Comparison of ENCODE assay signal across 12 mouse cellular contexts in genomic region chr14:72116842-72117241, GRCm38 (mm10).
A peak's percentile ranks its signal among the peaks of the same experiment; 100 is the strongest.
DNase-seq lines count a peak whose midpoint lies in the region; ATAC-seq lines count a peak whose summit lies in the region.
"Had no signal": no experiment of that assay in that cellular context is flagged by ENCODE, and none has a peak within 500 bp of the region (broad histone marks: within the 10 kb centered on the region; RNA-seq: fewer than 3 reads in every experiment).

No protein-coding gene starts in this region.

- no peaks in the 10 kb centered on the region for H3K4me1 ChIP-seq in hindbrain, embryonic 15.5 days (replicated peaks)
- no peaks in the 10 kb centered on the region; the same call in 1 of the 2 replicates for H3K4me1 ChIP-seq in hindbrain, embryonic 10.5 days (replicated peaks)
- H3K4me1 ChIP-seq: limb, embryonic 13.5 days had no signal

- DNase-seq in hindbrain, embryonic 10.5 days (ENCODE audit: low spot score), result no peak
- peak; percentile 90 for DNase-seq in Muller cell, postnatal 12 days (ENCODE audit: inconsistent ontology term)
- peak; percentile 49 for DNase-seq in cerebellum, adult 11-12 months
- DNase-seq in heart, postnatal 36 days, result peak; percentile 4 to 5
- no peak for DNase-seq in testis, postnatal 10 days (ENCODE audit: low spot score)
- DNase-seq in embryo, embryonic 10 days (ENCODE audit: low spot score), result no peak
- DNase-seq: adrenal gland, adult 2 months; gastrocnemius, postnatal 14 days had no signal

- H3K4me3 ChIP-seq in hindbrain, embryonic 15.5 days, result no peak overlapping the region
- H3K4me3 ChIP-seq in hindbrain, embryonic 10.5 days, result no peak overlapping the region
- H3K4me3 ChIP-seq: limb, embryonic 13.5 days had no signal

- no peaks in the 10 kb centered on the region for H3K27me3 ChIP-seq in hindbrain, embryonic 15.5 days
- H3K27me3 ChIP-seq in hindbrain, embryonic 10.5 days (ENCODE audit: insufficient read depth, poor library complexity, severe bottlenecking), result no peaks in the 10 kb centered on the region
- H3K27me3 ChIP-seq: limb, embryonic 13.5 days had no signal

- H3K4me2 ChIP-seq in hindbrain, embryonic 15.5 days, result no peak overlapping the region
- H3K4me2 ChIP-seq: limb, embryonic 13.5 days had no signal

- H3K36me3 ChIP-seq in hindbrain, embryonic 15.5 days, result no peaks in the 10 kb centered on the region
- no peaks in the 10 kb centered on the region for H3K36me3 ChIP-seq in hindbrain, embryonic 10.5 days
- H3K36me3 ChIP-seq: limb, embryonic 13.5 days had no signal

- 59% methylated on average over 4 of the region's 4 CpGs for WGBS in hindbrain, embryonic 15.5 days
- WGBS in hindbrain, embryonic 10.5 days, result 80% methylated on average over 4 of the region's 4 CpGs

- H3K27ac ChIP-seq in hindbrain, embryonic 15.5 days (replicated peaks), result no peak overlapping the region
- no peak overlapping the region for H3K27ac ChIP-seq in hindbrain, embryonic 10.5 days
- H3K27ac ChIP-seq: limb, embryonic 13.5 days had no signal

- ATAC-seq in hindbrain, embryonic 15.5 days (ENCODE audit: low FRiP score, low read depth), result peak; percentile 68
- ATAC-seq in CD4-positive, CD25-positive, alpha-beta regulatory T cell, adult 4 months, result no peak
- ATAC-seq: lung, postnatal 0 days had no signal

- intact Hi-C loops in heart, postnatal 36 days (cut with DNase I), result no loop called here

- no peak overlapping the region for H3K9ac ChIP-seq in hindbrain, embryonic 15.5 days
- H3K9ac ChIP-seq: limb, embryonic 13.5 days had no signal

- no peaks in the 10 kb centered on the region for H3K9me3 ChIP-seq in hindbrain, embryonic 15.5 days
- no peaks in the 10 kb centered on the region for H3K9me3 ChIP-seq in hindbrain, embryonic 10.5 days
- H3K9me3 ChIP-seq: limb, embryonic 13.5 days had no signal

Comparison
In these comparisons a context has a peak if more than half of its experiments do, and no peak if none do; other contexts are left out.
1. DNase-seq: peak in Muller cell, postnatal 12 days (single experiment), cerebellum, adult 11-12 months (single experiment) and heart, postnatal 36 days (2 of 2); none in hindbrain, embryonic 10.5 days (single experiment), testis, postnatal 10 days (single experiment) and embryo, embryonic 10 days (single experiment).